Mouse (Mus musculus): ENCODE data around the gene Col6a1. TPM values are rescaled to one million over a fixed set of nuclear protein-coding genes. Genes with fewer than 3 reads are reported as not detected.
"Not testable (repeated sequence)": the region's sequence is repeated elsewhere in the genome, so short reads cannot be mapped to it uniquely, and the experiment has no call there.

Col6a1 gene
- polyA plus RNA-seq, 1 experiment = not detected

DNA sequence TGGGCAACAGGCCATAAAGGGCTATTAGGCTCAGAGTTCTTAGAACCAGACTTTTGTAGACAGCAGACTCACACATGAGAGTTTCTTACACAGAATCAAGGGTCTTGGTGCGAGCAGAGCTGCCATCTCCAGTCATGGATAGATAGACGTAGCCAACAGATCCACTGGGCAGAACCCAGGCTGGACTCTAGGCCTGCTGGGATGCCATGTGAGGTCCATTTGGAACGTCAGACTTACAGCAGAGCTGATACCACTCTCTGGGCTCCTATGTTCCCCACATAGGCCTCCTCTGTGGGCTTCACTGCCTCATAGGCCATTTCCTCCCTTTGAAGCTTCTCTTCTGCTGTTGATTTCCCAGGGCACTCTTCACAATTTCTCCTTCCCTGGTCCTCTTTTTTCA lies 27.7 kb upstream of the Col6a1 start:
- no peak for TF ChIP-seq CTCF (IDR thresholded peaks at IDR 0.05; ENCODE audit: insufficient read depth, low read depth, low read length)
- TF ChIP-seq POLR2A (IDR thresholded peaks at IDR 0.05; ENCODE audit: insufficient read depth, low read depth, low read length) = no peak
- WGBS = 89% methylated on average over 3 of the region's 3 CpGs
- H3K4me1 ChIP-seq (ENCODE audit: control insufficient read depth, insufficient read depth, low read length) = no peaks in the 10 kb centered on the region; the same call in 1 of the 2 replicates
- no peak overlapping the region for H3K27ac ChIP-seq (ENCODE audit: insufficient read depth, low read depth, low read length)
- H3K4me3 ChIP-seq (ENCODE audit: insufficient read depth, low read depth, low read length) = no peak overlapping the region

DNA sequence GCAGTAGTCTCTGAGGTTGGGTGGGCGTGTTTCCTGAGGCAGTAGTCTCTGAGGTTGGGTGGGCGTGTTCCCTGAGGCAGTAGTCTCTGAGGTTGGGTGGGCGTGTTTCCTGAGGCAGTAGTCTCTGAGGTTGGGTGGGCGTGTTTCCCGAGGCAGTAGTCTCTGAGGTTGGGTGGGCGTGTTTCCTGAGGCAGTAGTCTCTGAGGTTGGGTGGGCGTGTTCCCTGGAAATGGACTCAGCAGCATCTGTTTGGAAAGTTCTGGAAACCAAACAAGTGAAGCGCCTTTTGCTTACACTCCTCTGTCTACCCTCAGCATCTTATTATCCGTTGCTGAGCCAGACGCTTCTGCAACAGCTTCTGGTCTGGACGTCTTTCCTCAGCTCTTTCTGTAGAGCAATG lies 18.3 kb upstream of the Col6a1 start:
- H3K27ac ChIP-seq (ENCODE audit: insufficient read depth, low read depth, low read length); H3K4me3 ChIP-seq (ENCODE audit: insufficient read depth, low read depth, low read length); H3K4me1 ChIP-seq (ENCODE audit: control insufficient read depth, insufficient read depth, low read length): not testable (repeated sequence)
- 28% methylated on average over 11 of the region's 11 CpGs for WGBS

DNA sequence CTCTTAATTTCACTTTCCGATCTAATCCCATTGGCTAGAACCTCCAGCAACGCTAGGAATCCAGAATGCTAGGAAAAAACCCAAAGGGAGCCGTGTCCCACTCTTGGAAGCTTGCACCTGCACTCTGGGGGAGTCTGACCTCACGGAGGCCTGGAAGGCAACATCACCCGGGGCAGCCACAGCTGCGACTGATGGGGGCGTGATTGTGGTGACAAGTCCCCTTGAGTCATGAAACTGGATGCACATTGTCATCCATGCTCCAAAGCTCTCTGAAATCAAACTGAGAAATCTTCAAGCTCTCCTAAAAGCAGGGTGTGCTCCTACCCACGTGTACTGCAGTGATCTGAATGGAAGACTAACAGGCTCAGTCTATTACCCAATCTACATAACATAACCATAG lies 10.8 kb upstream of the Col6a1 start:
- WGBS = 39% methylated on average over 8 of the region's 8 CpGs
- Histone ChIP-seq H3K27ac (ENCODE audit: insufficient read depth, low read depth, low read length) (no peak overlapping the region), H3K4me3 (ENCODE audit: insufficient read depth, low read depth, low read length) (no peak overlapping the region), H3K4me1 (ENCODE audit: control insufficient read depth, insufficient read depth, low read length) (peaks cover 27% of the 10 kb centered on the region)
- TF ChIP-seq CTCF (IDR thresholded peaks at IDR 0.05; ENCODE audit: insufficient read depth, low read depth, low read length) = no peak
- no peak for TF ChIP-seq POLR2A (IDR thresholded peaks at IDR 0.05; ENCODE audit: insufficient read depth, low read depth, low read length)

DNA sequence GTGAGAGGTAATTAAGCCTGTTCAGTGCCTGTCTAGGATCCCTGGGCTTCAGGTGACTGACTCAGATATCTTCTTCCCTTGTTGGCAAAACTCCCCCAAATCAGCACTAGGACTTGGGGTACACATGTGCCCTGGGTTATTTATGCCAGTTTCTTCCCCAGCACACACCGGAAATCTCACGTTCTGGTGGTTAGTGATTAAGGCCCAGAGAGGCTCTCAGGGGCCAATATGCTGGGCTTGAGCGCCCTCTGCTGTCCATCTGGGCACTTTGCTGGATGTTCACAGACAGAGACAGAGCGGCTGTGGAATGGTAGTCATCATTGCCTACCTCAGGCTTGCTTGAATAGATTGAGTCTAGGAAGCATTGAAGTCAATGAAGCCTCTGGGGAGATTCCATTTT lies 9.0 kb upstream of the Col6a1 start:
- H3K4me3 ChIP-seq (ENCODE audit: insufficient read depth, low read depth, low read length) = no peak overlapping the region
- H3K27ac ChIP-seq (ENCODE audit: insufficient read depth, low read depth, low read length) = no peak overlapping the region
- 3% methylated on average over 4 of the region's 4 CpGs for WGBS
- TF ChIP-seq POLR2A (IDR thresholded peaks at IDR 0.05; ENCODE audit: insufficient read depth, low read depth, low read length) = no peak
- TF ChIP-seq CTCF (IDR thresholded peaks at IDR 0.05; ENCODE audit: insufficient read depth, low read depth, low read length) = peak; percentile 78
- peaks cover 41% of the 10 kb centered on the region for H3K4me1 ChIP-seq (ENCODE audit: control insufficient read depth, insufficient read depth, low read length)

DNA sequence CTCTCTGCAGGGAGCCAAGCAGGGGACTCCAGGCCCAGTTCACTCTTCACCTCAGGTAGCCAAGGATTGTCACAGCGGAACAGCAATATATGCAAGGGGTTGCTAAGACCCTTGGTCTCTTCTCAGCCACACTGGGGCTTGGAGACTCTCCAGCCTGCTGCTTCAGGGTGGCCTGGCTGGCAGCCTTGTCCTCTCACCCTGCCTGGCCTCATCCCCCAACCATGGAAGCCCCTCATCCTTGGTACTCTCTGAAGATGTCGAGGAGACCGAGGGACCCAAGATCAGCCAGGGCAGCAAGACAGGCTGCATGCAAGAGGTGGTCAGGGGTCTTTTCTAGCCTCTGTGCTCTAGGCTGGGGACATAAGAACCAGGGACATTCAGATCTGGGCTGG lies 7.7 kb upstream of the Col6a1 start:
- Histone ChIP-seq H3K4me1 (ENCODE audit: control insufficient read depth, insufficient read depth, low read length) (peaks cover 51% of the 10 kb centered on the region), H3K4me3 (ENCODE audit: insufficient read depth, low read depth, low read length) (no peak overlapping the region), H3K27ac (ENCODE audit: insufficient read depth, low read depth, low read length) (no peak overlapping the region; the same call in 1 of the 2 replicates)
- no peak for TF ChIP-seq POLR2A (IDR thresholded peaks at IDR 0.05; ENCODE audit: insufficient read depth, low read depth, low read length)
- 45% methylated on average over 3 of the region's 3 CpGs for WGBS

DNA sequence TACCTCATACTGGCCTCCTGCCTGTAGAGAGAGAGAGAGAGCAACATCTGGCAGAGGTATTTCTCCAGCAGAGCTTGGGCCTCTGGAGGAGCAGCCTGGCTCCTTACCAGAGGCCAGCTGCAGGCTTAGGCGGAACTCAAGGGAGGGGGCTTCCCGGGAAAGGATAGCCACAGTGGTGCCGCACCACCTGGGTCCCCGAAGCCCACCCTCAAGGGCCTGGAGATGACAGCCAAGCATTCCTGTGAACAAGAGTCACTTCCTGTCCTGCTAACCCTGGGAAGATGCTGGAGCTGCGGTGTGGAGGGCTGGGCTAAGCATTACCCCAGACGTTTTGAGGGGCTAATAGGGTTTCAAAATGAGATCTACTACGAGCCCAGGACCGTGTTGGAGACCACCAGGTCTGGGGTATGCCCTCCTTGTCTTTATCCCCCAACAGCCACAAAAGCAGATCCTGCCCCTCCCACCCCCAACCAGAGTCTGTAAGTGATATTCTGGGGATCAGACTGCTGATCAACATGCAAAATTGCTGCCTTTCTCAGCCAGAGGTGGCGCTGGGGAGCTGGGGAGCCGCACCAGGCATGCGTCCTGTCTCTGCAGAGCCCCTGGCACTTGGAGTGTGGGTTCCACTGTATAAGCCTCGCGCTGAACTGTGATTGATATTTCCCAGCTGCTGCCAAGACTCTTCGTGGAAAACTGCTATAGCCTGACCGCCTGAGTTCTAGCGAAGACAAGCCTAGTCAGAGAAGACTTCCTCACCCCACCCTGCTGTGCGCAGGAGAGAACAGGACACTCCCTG lies 7.1 kb upstream of the Col6a1 start:
- Histone ChIP-seq H3K4me3 (ENCODE audit: insufficient read depth, low read depth, low read length) (no peak overlapping the region), H3K4me1 (ENCODE audit: control insufficient read depth, insufficient read depth, low read length) (peaks cover 55% of the 10 kb centered on the region), H3K27ac (ENCODE audit: insufficient read depth, low read depth, low read length) (no peak overlapping the region; the same call in 1 of the 2 replicates)
- TF ChIP-seq POLR2A (IDR thresholded peaks at IDR 0.05; ENCODE audit: insufficient read depth, low read depth, low read length) (no peak), CTCF (IDR thresholded peaks at IDR 0.05; ENCODE audit: insufficient read depth, low read depth, low read length) (peak; percentile 48; the same call in 1 of the 2 replicates)
- WGBS = 15% methylated on average over 17 of the region's 17 CpGs

DNA sequence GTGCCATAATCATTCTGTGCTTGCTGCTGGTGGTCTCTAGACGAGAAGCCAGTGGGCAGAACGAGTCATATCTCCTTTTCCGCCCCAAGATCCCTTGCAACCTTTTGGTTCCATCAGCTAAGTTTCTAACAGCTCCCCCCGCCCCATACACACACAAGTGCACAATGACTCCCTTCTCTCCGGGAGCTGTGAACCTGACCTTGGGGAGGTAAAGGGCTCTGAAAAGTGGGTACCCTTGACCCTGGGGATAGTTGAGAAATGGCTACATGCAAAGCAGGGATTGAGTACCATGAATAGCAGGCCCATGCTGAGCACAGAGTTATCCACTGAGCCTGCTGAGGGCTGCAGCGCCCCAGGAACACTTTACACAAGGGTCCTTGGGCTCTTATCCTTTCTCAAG lies 6.4 kb upstream of the Col6a1 start:
- WGBS = 77% methylated on average over 6 of the region's 6 CpGs

DNA sequence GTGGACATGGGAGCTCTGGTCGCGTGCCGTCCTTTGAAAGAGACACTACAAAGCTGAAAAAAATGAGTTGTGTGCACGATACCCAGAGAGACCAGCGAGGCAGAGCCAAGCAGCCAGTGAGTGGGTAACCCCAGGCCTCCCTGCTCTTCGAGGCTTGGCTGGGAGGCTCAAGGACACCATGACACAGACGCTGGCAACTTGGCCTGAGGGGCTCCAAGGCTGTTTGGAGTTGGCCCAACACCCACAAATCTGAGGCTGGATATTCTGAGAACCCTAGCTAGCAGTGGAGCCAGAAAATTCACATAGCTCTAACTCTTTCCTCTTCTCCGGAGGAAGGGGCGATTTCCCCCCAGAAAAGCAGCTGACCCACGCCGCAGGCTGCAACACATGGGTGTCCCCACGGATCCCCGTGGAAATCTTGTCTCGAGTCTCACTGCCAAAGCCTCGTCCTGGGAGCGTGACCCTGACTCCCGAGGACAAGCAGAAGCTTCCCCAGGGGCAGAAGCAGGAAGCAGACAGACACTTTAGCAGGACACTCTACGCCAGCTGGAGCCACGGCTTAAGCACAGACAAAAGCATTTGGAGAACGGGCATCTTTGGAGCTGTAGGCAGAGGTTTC lies 5.8 kb upstream of the Col6a1 start:
- H3K4me1 ChIP-seq (ENCODE audit: control insufficient read depth, insufficient read depth, low read length) = peaks cover 55% of the 10 kb centered on the region
- TF ChIP-seq POLR2A (IDR thresholded peaks at IDR 0.05; ENCODE audit: insufficient read depth, low read depth, low read length) (no peak), CTCF (IDR thresholded peaks at IDR 0.05; ENCODE audit: insufficient read depth, low read depth, low read length) (no peak)
- no peak overlapping the region for H3K4me3 ChIP-seq (ENCODE audit: insufficient read depth, low read depth, low read length)
- no peak overlapping the region for H3K27ac ChIP-seq (ENCODE audit: insufficient read depth, low read depth, low read length)
- 71% methylated on average over 20 of the region's 20 CpGs for WGBS

More for the DNA sequence above, 6.4 kb upstream of the Col6a1 start:
- H3K27ac ChIP-seq (ENCODE audit: insufficient read depth, low read depth, low read length) = no peak overlapping the region
- no peak overlapping the region for H3K4me3 ChIP-seq (ENCODE audit: insufficient read depth, low read depth, low read length)
- TF ChIP-seq CTCF (IDR thresholded peaks at IDR 0.05; ENCODE audit: insufficient read depth, low read depth, low read length) = no peak
- TF ChIP-seq POLR2A (IDR thresholded peaks at IDR 0.05; ENCODE audit: insufficient read depth, low read depth, low read length) = no peak
- H3K4me1 ChIP-seq (ENCODE audit: control insufficient read depth, insufficient read depth, low read length) = peaks cover 56% of the 10 kb centered on the region
